Mouse (Mus musculus) spleen, adult 12 weeks (tissue): Measurements from ENCODE around the gene Bpifa5.
"Not testable (repeated sequence)": the region's sequence is repeated elsewhere in the genome, so short reads cannot be mapped to it uniquely, and the experiment has no call there.

Source experiments
- DNase-seq: peaks from one replicate; pipeline ENCODE4 v3.0.0; 2022; ENCODE audit warnings: low spot score

The Bpifa5 gene

GRCm38 (mm10) chr2:154162307-154162706, at the start of gene Bpifa5:
Gene Bpifa5 (plus strand): TSS chr2:154162607.
- DNase-seq, result no peak

- DNase-seq, result no peak
Measured at GRCm38 (mm10) chr2:154117381-154117780, 45.0 kb upstream of the Bpifa5 start.

- DNase-seq, result no peak
Measured at GRCm38 (mm10) chr2:154130120-154130519, 32.3 kb upstream of the Bpifa5 start, which contains the start of gene Bpifa3. Gene Bpifa3 (plus strand): TSS chr2:154130336.

GRCm38 (mm10) chr2:154142580-154142979, 19.8 kb upstream of the Bpifa5 start, which contains the start of gene Bpifa1:
Gene Bpifa1 (plus strand): TSS chr2:154142880.
- DNase-seq, result no peak

GRCm38 (mm10) chr2:154143735-154144134, 18.7 kb upstream of the Bpifa5 start:
- no peak for DNase-seq

GRCm38 (mm10) chr2:154147496-154147895, 14.9 kb upstream of the Bpifa5 start:
- no peak for DNase-seq

GRCm38 (mm10) chr2:154158433-154158832, 4.0 kb upstream of the Bpifa5 start:
- no peak for DNase-seq

GRCm38 (mm10) chr2:154163306-154163705, 899 bp downstream of the Bpifa5 start:
- no peak for DNase-seq

- no peak for DNase-seq
Measured at GRCm38 (mm10) chr2:154169172-154169571, 6.8 kb downstream of the Bpifa5 start.

GRCm38 (mm10) chr2:154171621-154172020, 9.2 kb downstream of the Bpifa5 start:
- no peak for DNase-seq

- no peak for DNase-seq
Measured at GRCm38 (mm10) chr2:154173313-154173712, 10.9 kb downstream of the Bpifa5 start.

- not testable (repeated sequence) for DNase-seq
Measured at GRCm38 (mm10) chr2:154181900-154182299, 19.5 kb downstream of the Bpifa5 start.

- DNase-seq, result not testable (repeated sequence)
Measured at GRCm38 (mm10) chr2:154183061-154183460, 20.7 kb downstream of the Bpifa5 start.

GRCm38 (mm10) chr2:154185319-154185718, 22.9 kb downstream of the Bpifa5 start:
- DNase-seq, result no peak

- no peak for DNase-seq
Measured at GRCm38 (mm10) chr2:154185748-154186147, 23.3 kb downstream of the Bpifa5 start.

- no peak for DNase-seq
Measured at GRCm38 (mm10) chr2:154187468-154187867, 25.1 kb downstream of the Bpifa5 start.

- DNase-seq, result no peak
Measured at GRCm38 (mm10) chr2:154189877-154190434, 27.5 kb downstream of the Bpifa5 start.

- no peak for DNase-seq
Measured at GRCm38 (mm10) chr2:154190546-154191258, 28.3 kb downstream of the Bpifa5 start, which contains the start of gene Bpifb1. Gene Bpifb1 (plus strand): TSS chr2:154190818.

- DNase-seq, result no peak
Measured at GRCm38 (mm10) chr2:154192141-154192540, 29.7 kb downstream of the Bpifa5 start.

GRCm38 (mm10) chr2:154193071-154193470, 30.7 kb downstream of the Bpifa5 start:
- DNase-seq, result no peak

GRCm38 (mm10) chr2:154193994-154194504, 31.6 kb downstream of the Bpifa5 start:
- DNase-seq, result no peak

- no peak for DNase-seq
Measured at GRCm38 (mm10) chr2:154197036-154197435, 34.6 kb downstream of the Bpifa5 start.

- no peak for DNase-seq
Measured at GRCm38 (mm10) chr2:154204630-154205029, 42.2 kb downstream of the Bpifa5 start.
